Mouse (Mus musculus): Measurements from ENCODE around the gene Gm5294. TPM values are rescaled to one million over a fixed set of nuclear protein-coding genes. Genes with fewer than 3 reads are reported as not detected.

The Gm5294 gene
- polyA plus RNA-seq (2011; ENCODE audit: insufficient read depth, insufficient read length, low read depth, missing spikeins) = not detected in 2 replicates

- Histone ChIP-seq H3K9ac (ENCODE audit: low read depth, poor library complexity, severe bottlenecking) (peak within 1 kb of the TSS; percentile 53), H3K9me3 (replicated peaks; ENCODE audit: control insufficient read depth, insufficient read depth, low read length, poor library complexity, severe bottlenecking) (no peaks in the 10 kb centered on the region)
- TF ChIP-seq CTCF (IDR thresholded peaks at IDR 0.05; ENCODE audit: low read depth, low read length) = no peak
- no peak for TF ChIP-seq POLR2A (IDR thresholded peaks at IDR 0.05; ENCODE audit: insufficient read depth, low read length)
- TF ChIP-seq EP300 (IDR thresholded peaks at IDR 0.05; ENCODE audit: insufficient read depth, low read depth, low read length) = no peak
Measured at GRCm38 (mm10) chr5:138819780-138820179, at the start of gene Gm5294. Gm5294 (plus strand) TSS chr5:138820080.

GRCm38 (mm10) chr5:138775096-138775495 is 44.8 kb upstream of the Gm5294 start:
- no peaks in the 10 kb centered on the region for H3K4me1 ChIP-seq (ENCODE audit: control insufficient read depth, insufficient read depth, low read length)
- no peaks in the 10 kb centered on the region for H3K36me3 ChIP-seq (ENCODE audit: control insufficient read depth, insufficient read depth, low read length, poor library complexity, severe bottlenecking)

More at GRCm38 (mm10) chr5:138819780-138820179, at the start of gene Gm5294:
- H3K4me3 ChIP-seq (ENCODE audit: low read depth, low read length) = peak within 1 kb of the TSS; percentile 55
- H3K4me1 ChIP-seq (ENCODE audit: control insufficient read depth, insufficient read depth, low read length) = no peaks in the 10 kb centered on the region
- H3K27ac ChIP-seq (ENCODE audit: insufficient read depth, low read length) = no peak within 1 kb of the TSS
- H3K27me3 ChIP-seq (ENCODE audit: control insufficient read depth, insufficient read depth, low read length, poor library complexity, severe bottlenecking) = peaks cover 6% of the 10 kb centered on the region; the same call in 1 of the 2 replicates
- no peaks in the 10 kb centered on the region for H3K36me3 ChIP-seq (ENCODE audit: control insufficient read depth, insufficient read depth, low read length, poor library complexity, severe bottlenecking)

DNA sequence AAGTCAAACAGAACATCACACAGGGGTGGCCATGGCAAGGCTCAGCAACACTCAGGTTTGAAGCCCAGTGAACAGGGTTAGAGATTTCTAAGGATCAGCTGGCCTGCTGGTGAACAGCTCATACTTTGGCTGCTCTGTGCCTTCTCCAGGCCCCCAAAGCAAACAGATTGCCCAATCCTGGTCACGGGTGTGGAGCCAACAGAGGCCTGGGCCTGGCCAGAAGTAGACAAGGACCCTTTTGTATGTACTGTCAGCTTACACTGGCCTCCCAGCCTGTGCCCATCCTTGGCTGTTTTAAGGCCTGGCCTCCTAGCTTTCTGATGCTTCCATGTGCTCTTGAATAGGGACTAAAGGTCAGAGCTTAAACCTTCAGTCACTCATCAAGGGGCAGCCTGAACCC is 43.5 kb upstream of the Gm5294 start:
- no peak for TF ChIP-seq CTCF (IDR thresholded peaks at IDR 0.05; ENCODE audit: low read depth, low read length)
- TF ChIP-seq EP300 (IDR thresholded peaks at IDR 0.05; ENCODE audit: insufficient read depth, low read depth, low read length) = no peak
- TF ChIP-seq POLR2A (IDR thresholded peaks at IDR 0.05; ENCODE audit: insufficient read depth, low read length) = no peak
- no peaks in the 10 kb centered on the region for H3K4me1 ChIP-seq (ENCODE audit: control insufficient read depth, insufficient read depth, low read length)
- H3K9me3 ChIP-seq (replicated peaks; ENCODE audit: control insufficient read depth, insufficient read depth, low read length, poor library complexity, severe bottlenecking) = no peaks in the 10 kb centered on the region
- H3K27me3 ChIP-seq (ENCODE audit: control insufficient read depth, insufficient read depth, low read length, poor library complexity, severe bottlenecking) = no peaks in the 10 kb centered on the region
- H3K27ac ChIP-seq (ENCODE audit: insufficient read depth, low read length) = no peak overlapping the region
- H3K9ac ChIP-seq (ENCODE audit: low read depth, poor library complexity, severe bottlenecking) = no peak overlapping the region
- H3K36me3 ChIP-seq (ENCODE audit: control insufficient read depth, insufficient read depth, low read length, poor library complexity, severe bottlenecking) = no peaks in the 10 kb centered on the region
- no peak overlapping the region for H3K4me3 ChIP-seq (ENCODE audit: low read depth, low read length)

More at GRCm38 (mm10) chr5:138775096-138775495, 44.8 kb upstream of the Gm5294 start:
- Histone ChIP-seq H3K27ac (ENCODE audit: insufficient read depth, low read length) (no peak overlapping the region), H3K4me3 (ENCODE audit: low read depth, low read length) (no peak overlapping the region), H3K9me3 (replicated peaks; ENCODE audit: control insufficient read depth, insufficient read depth, low read length, poor library complexity, severe bottlenecking) (no peaks in the 10 kb centered on the region), H3K27me3 (ENCODE audit: control insufficient read depth, insufficient read depth, low read length, poor library complexity, severe bottlenecking) (no peaks in the 10 kb centered on the region), H3K9ac (ENCODE audit: low read depth, poor library complexity, severe bottlenecking) (no peak overlapping the region)
- no peak for TF ChIP-seq EP300 (IDR thresholded peaks at IDR 0.05; ENCODE audit: insufficient read depth, low read depth, low read length)
- no peak for TF ChIP-seq POLR2A (IDR thresholded peaks at IDR 0.05; ENCODE audit: insufficient read depth, low read length)
- TF ChIP-seq CTCF (IDR thresholded peaks at IDR 0.05; ENCODE audit: low read depth, low read length) = no peak

GRCm38 (mm10) chr5:138778731-138779463 is 41.0 kb upstream of the Gm5294 start:
- no peaks in the 10 kb centered on the region for H3K9me3 ChIP-seq (replicated peaks; ENCODE audit: control insufficient read depth, insufficient read depth, low read length, poor library complexity, severe bottlenecking)
- H3K36me3 ChIP-seq (ENCODE audit: control insufficient read depth, insufficient read depth, low read length, poor library complexity, severe bottlenecking) = no peaks in the 10 kb centered on the region
- no peak overlapping the region for H3K9ac ChIP-seq (ENCODE audit: low read depth, poor library complexity, severe bottlenecking)
- H3K4me3 ChIP-seq (ENCODE audit: low read depth, low read length) = no peak overlapping the region
- H3K27me3 ChIP-seq (ENCODE audit: control insufficient read depth, insufficient read depth, low read length, poor library complexity, severe bottlenecking) = no peaks in the 10 kb centered on the region
- H3K4me1 ChIP-seq (ENCODE audit: control insufficient read depth, insufficient read depth, low read length) = no peaks in the 10 kb centered on the region
- no peak for TF ChIP-seq EP300 (IDR thresholded peaks at IDR 0.05; ENCODE audit: insufficient read depth, low read depth, low read length)
- no peak for TF ChIP-seq POLR2A (IDR thresholded peaks at IDR 0.05; ENCODE audit: insufficient read depth, low read length)
- no peak for TF ChIP-seq CTCF (IDR thresholded peaks at IDR 0.05; ENCODE audit: low read depth, low read length)
- no peak overlapping the region for H3K27ac ChIP-seq (ENCODE audit: insufficient read depth, low read length)

- H3K27ac ChIP-seq (ENCODE audit: insufficient read depth, low read length) = no peak overlapping the region
- no peak for TF ChIP-seq EP300 (IDR thresholded peaks at IDR 0.05; ENCODE audit: insufficient read depth, low read depth, low read length)
- TF ChIP-seq POLR2A (IDR thresholded peaks at IDR 0.05; ENCODE audit: insufficient read depth, low read length) = no peak
- no peak for TF ChIP-seq CTCF (IDR thresholded peaks at IDR 0.05; ENCODE audit: low read depth, low read length)
- H3K36me3 ChIP-seq (ENCODE audit: control insufficient read depth, insufficient read depth, low read length, poor library complexity, severe bottlenecking) = no peaks in the 10 kb centered on the region
- no peaks in the 10 kb centered on the region for H3K9me3 ChIP-seq (replicated peaks; ENCODE audit: control insufficient read depth, insufficient read depth, low read length, poor library complexity, severe bottlenecking)
- H3K4me3 ChIP-seq (ENCODE audit: low read depth, low read length) = no peak overlapping the region
- no peaks in the 10 kb centered on the region for H3K27me3 ChIP-seq (ENCODE audit: control insufficient read depth, insufficient read depth, low read length, poor library complexity, severe bottlenecking)
- H3K4me1 ChIP-seq (ENCODE audit: control insufficient read depth, insufficient read depth, low read length) = no peaks in the 10 kb centered on the region
- no peak overlapping the region for H3K9ac ChIP-seq (ENCODE audit: low read depth, poor library complexity, severe bottlenecking)
Measured at GRCm38 (mm10) chr5:138779655-138780054, 40.2 kb upstream of the Gm5294 start.

DNA sequence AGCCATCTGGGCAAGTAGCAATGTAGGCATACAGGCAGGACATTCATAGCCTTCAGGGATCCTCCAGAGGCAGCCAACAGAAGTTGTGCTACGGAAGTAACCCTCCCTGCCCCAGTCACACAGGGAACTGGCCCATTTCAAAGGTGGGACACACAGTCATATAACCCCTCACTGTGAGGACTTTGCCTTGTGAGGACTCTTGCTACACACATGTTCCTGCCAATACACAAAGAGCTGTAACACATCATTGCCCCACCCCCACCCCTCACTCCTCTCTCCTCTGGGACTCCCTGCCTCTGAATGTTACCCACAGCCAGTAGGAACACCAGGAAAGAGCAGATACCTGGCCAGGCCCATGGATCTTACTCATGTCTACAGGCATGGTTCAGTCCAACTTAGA is 37.2 kb upstream of the Gm5294 start:
- Histone ChIP-seq H3K27me3 (ENCODE audit: control insufficient read depth, insufficient read depth, low read length, poor library complexity, severe bottlenecking) (no peaks in the 10 kb centered on the region), H3K27ac (ENCODE audit: insufficient read depth, low read length) (no peak overlapping the region)

More for the DNA sequence above, 37.2 kb upstream of the Gm5294 start:
- H3K4me1 ChIP-seq (ENCODE audit: control insufficient read depth, insufficient read depth, low read length) = no peaks in the 10 kb centered on the region
- H3K9ac ChIP-seq (ENCODE audit: low read depth, poor library complexity, severe bottlenecking) = no peak overlapping the region
- H3K36me3 ChIP-seq (ENCODE audit: control insufficient read depth, insufficient read depth, low read length, poor library complexity, severe bottlenecking) = no peaks in the 10 kb centered on the region
- TF ChIP-seq POLR2A (IDR thresholded peaks at IDR 0.05; ENCODE audit: insufficient read depth, low read length) (no peak), CTCF (IDR thresholded peaks at IDR 0.05; ENCODE audit: low read depth, low read length) (no peak), EP300 (IDR thresholded peaks at IDR 0.05; ENCODE audit: insufficient read depth, low read depth, low read length) (no peak)
- H3K9me3 ChIP-seq (replicated peaks; ENCODE audit: control insufficient read depth, insufficient read depth, low read length, poor library complexity, severe bottlenecking) = no peaks in the 10 kb centered on the region
- no peak overlapping the region for H3K4me3 ChIP-seq (ENCODE audit: low read depth, low read length)
